Mouse (Mus musculus): ENCODE measurements around the gene Rab23. TPM values are rescaled to one million over a fixed set of nuclear protein-coding genes. Genes with fewer than 3 reads are reported as not detected.
"Not testable (repeated sequence)": the region's sequence is repeated elsewhere in the genome, so short reads cannot be mapped to it uniquely, and the experiment has no call there.

Gene Rab23
- polyA plus RNA-seq, 1 experiment from 2014 or later, result 29.1 TPM

GRCm38 (mm10) chr1:33738281-33738680 lies 18.6 kb downstream of the Rab23 start:
- Histone ChIP-seq H3K36me3 (peaks cover 50% of the 10 kb centered on the region), H3K9ac (no peak overlapping the region), H3K4me3 (no peak overlapping the region), H3K4me1 (no peaks in the 10 kb centered on the region), H3K4me2 (replicated peaks) (no peak overlapping the region), H3K27me3 (replicated peaks) (no peaks in the 10 kb centered on the region), H3K9me3 (no peaks in the 10 kb centered on the region), H3K27ac (no peak overlapping the region)
- no peak for ATAC-seq (ENCODE audit: low FRiP score, low read depth)
- 94% methylated on average over 11 of the region's 11 CpGs for WGBS

GRCm38 (mm10) chr1:33738681-33739278 lies 19.1 kb downstream of the Rab23 start:
- no peak for ATAC-seq (ENCODE audit: low FRiP score, low read depth)
- Histone ChIP-seq H3K36me3 (peaks cover 50% of the 10 kb centered on the region), H3K27me3 (replicated peaks) (no peaks in the 10 kb centered on the region)

GRCm38 (mm10) chr1:33739302-33739701 lies 19.6 kb downstream of the Rab23 start:
- WGBS, result 32% methylated on average over 12 of the region's 12 CpGs
- H3K9ac ChIP-seq, result no peak overlapping the region
- H3K4me3 ChIP-seq, result no peak overlapping the region
- H3K27me3 ChIP-seq (replicated peaks), result no peaks in the 10 kb centered on the region
- no peaks in the 10 kb centered on the region for H3K9me3 ChIP-seq
- H3K36me3 ChIP-seq, result peaks cover 50% of the 10 kb centered on the region
- no peak overlapping the region for H3K27ac ChIP-seq
- H3K4me1 ChIP-seq, result no peaks in the 10 kb centered on the region
- no peak overlapping the region for H3K4me2 ChIP-seq (replicated peaks)
- peak; percentile 73 for ATAC-seq (ENCODE audit: low FRiP score, low read depth)

More at GRCm38 (mm10) chr1:33738681-33739278, 19.1 kb downstream of the Rab23 start:
- Histone ChIP-seq H3K4me3 (no peak overlapping the region), H3K4me2 (replicated peaks) (no peak overlapping the region), H3K27ac (no peak overlapping the region), H3K9ac (no peak overlapping the region), H3K9me3 (no peaks in the 10 kb centered on the region), H3K4me1 (no peaks in the 10 kb centered on the region)
- WGBS, result 90% methylated on average over 11 of the region's 11 CpGs

- WGBS, result 22% methylated on average over 8 of the region's 8 CpGs
- H3K4me3 ChIP-seq, result no peak overlapping the region
- H3K36me3 ChIP-seq, result peaks cover 24% of the 10 kb centered on the region
- H3K27me3 ChIP-seq (replicated peaks), result no peaks in the 10 kb centered on the region
- no peaks in the 10 kb centered on the region for H3K4me1 ChIP-seq
- no peak for ATAC-seq (ENCODE audit: low FRiP score, low read depth)
- H3K4me2 ChIP-seq (replicated peaks), result no peak overlapping the region
- H3K9ac ChIP-seq, result no peak overlapping the region
- H3K27ac ChIP-seq, result no peak overlapping the region
- H3K9me3 ChIP-seq, result no peaks in the 10 kb centered on the region
Observed at GRCm38 (mm10) chr1:33742903-33743302, 23.2 kb downstream of the Rab23 start.

GRCm38 (mm10) chr1:33744815-33745214 lies 25.1 kb downstream of the Rab23 start:
- peaks cover 13% of the 10 kb centered on the region for H3K36me3 ChIP-seq
- ATAC-seq (ENCODE audit: low FRiP score, low read depth); H3K9ac ChIP-seq; H3K9me3 ChIP-seq; H3K27me3 ChIP-seq (replicated peaks); H3K4me3 ChIP-seq; H3K27ac ChIP-seq; H3K4me1 ChIP-seq; H3K4me2 ChIP-seq (replicated peaks): not testable (repeated sequence)
- WGBS, result 96% methylated on average over 9 of the region's 9 CpGs

GRCm38 (mm10) chr1:33745901-33746300 lies 26.2 kb downstream of the Rab23 start:
- Histone ChIP-seq H3K4me2 (replicated peaks) (no peak overlapping the region), H3K36me3 (peaks cover 7% of the 10 kb centered on the region; the same call in 1 of the 2 replicates), H3K27me3 (replicated peaks) (no peaks in the 10 kb centered on the region), H3K9me3 (no peaks in the 10 kb centered on the region), H3K4me3 (no peak overlapping the region), H3K4me1 (no peaks in the 10 kb centered on the region), H3K27ac (no peak overlapping the region), H3K9ac (no peak overlapping the region)
- WGBS, result 92% methylated on average over 4 of the region's 4 CpGs
- ATAC-seq (ENCODE audit: low FRiP score, low read depth), result no peak

GRCm38 (mm10) chr1:33749109-33749508 lies 29.4 kb downstream of the Rab23 start:
- 95% methylated on average over 11 of the region's 11 CpGs for WGBS
- no peak for ATAC-seq (ENCODE audit: low FRiP score, low read depth)
- H3K9me3 ChIP-seq, result no peaks in the 10 kb centered on the region
- H3K9ac ChIP-seq, result no peak overlapping the region
- 0 out of 2 replicates have a peak, but pooled peaks cover 2% of the 10 kb centered on the region for H3K36me3 ChIP-seq
- H3K27ac ChIP-seq, result no peak overlapping the region
- H3K27me3 ChIP-seq (replicated peaks), result no peaks in the 10 kb centered on the region
- no peak overlapping the region for H3K4me3 ChIP-seq
- H3K4me1 ChIP-seq, result no peaks in the 10 kb centered on the region
- no peak overlapping the region for H3K4me2 ChIP-seq (replicated peaks)

GRCm38 (mm10) chr1:33749709-33750108 lies 30.0 kb downstream of the Rab23 start:
- not testable (repeated sequence) for H3K4me1 ChIP-seq; H3K9ac ChIP-seq; H3K4me3 ChIP-seq; H3K27ac ChIP-seq; H3K9me3 ChIP-seq; H3K36me3 ChIP-seq; ATAC-seq (ENCODE audit: low FRiP score, low read depth); H3K4me2 ChIP-seq (replicated peaks); H3K27me3 ChIP-seq (replicated peaks)
- 90% methylated on average over 3 of the region's 4 CpGs for WGBS

- H3K9me3 ChIP-seq, result no peaks in the 10 kb centered on the region
- H3K4me2 ChIP-seq (replicated peaks), result no peak overlapping the region
- no peak; the same call in 1 of the 2 replicates for ATAC-seq (ENCODE audit: low FRiP score, low read depth)
- WGBS, result 86% methylated on average over 10 of the region's 10 CpGs
- H3K4me3 ChIP-seq, result no peak overlapping the region
- H3K27me3 ChIP-seq (replicated peaks), result no peaks in the 10 kb centered on the region
- H3K36me3 ChIP-seq, result 0 out of 2 replicates have a peak, but pooled peaks cover 2% of the 10 kb centered on the region
- H3K4me1 ChIP-seq, result peaks cover 2% of the 10 kb centered on the region; the same call in 1 of the 2 replicates
- no peak overlapping the region for H3K27ac ChIP-seq
- no peak overlapping the region for H3K9ac ChIP-seq
Observed at GRCm38 (mm10) chr1:33751283-33751682, 31.6 kb downstream of the Rab23 start.

GRCm38 (mm10) chr1:33754089-33754488 lies 34.4 kb downstream of the Rab23 start:
- ATAC-seq (ENCODE audit: low FRiP score, low read depth), result no peak
- WGBS, result 93% methylated on average over 17 of the region's 17 CpGs
- Histone ChIP-seq H3K4me3 (no peak overlapping the region), H3K9ac (no peak overlapping the region), H3K4me1 (peaks cover 9% of the 10 kb centered on the region), H3K9me3 (no peaks in the 10 kb centered on the region), H3K4me2 (replicated peaks) (no peak overlapping the region), H3K36me3 (no peaks in the 10 kb centered on the region), H3K27ac (no peak overlapping the region), H3K27me3 (replicated peaks) (no peaks in the 10 kb centered on the region)

GRCm38 (mm10) chr1:33754965-33755735 lies 35.5 kb downstream of the Rab23 start:
- H3K4me1 ChIP-seq, result peaks cover 9% of the 10 kb centered on the region
- H3K27ac ChIP-seq, result no peak overlapping the region
- H3K36me3 ChIP-seq, result peaks cover under 1% of the 10 kb centered on the region; the same call in 1 of the 2 replicates
- no peak overlapping the region for H3K4me2 ChIP-seq (replicated peaks)
- H3K27me3 ChIP-seq (replicated peaks), result no peaks in the 10 kb centered on the region
- no peaks in the 10 kb centered on the region for H3K9me3 ChIP-seq
- H3K9ac ChIP-seq, result no peak overlapping the region
- no peak overlapping the region for H3K4me3 ChIP-seq
- WGBS, result 90% methylated on average over 21 of the region's 21 CpGs
- no peak for ATAC-seq (ENCODE audit: low FRiP score, low read depth)

- Histone ChIP-seq H3K4me3 (no peak overlapping the region), H3K4me2 (replicated peaks) (no peak overlapping the region), H3K36me3 (peaks cover 6% of the 10 kb centered on the region; the same call in 1 of the 2 replicates), H3K27me3 (replicated peaks) (no peaks in the 10 kb centered on the region), H3K4me1 (peaks cover 9% of the 10 kb centered on the region), H3K27ac (no peak overlapping the region), H3K9me3 (no peaks in the 10 kb centered on the region), H3K9ac (no peak overlapping the region)
- ATAC-seq (ENCODE audit: low FRiP score, low read depth), result no peak
- WGBS, result 90% methylated on average over 7 of the region's 7 CpGs
Observed at GRCm38 (mm10) chr1:33755799-33756198, 36.1 kb downstream of the Rab23 start.
